Mouse (Mus musculus) 416B (cell line): ENCODE measurements at regions not wholly inside any gene's neighbourhood (a gene's known extent, or its start where the extent isn't known, plus 50 kb on each side); places are given as distances from the start of the nearest gene placed in this dataset.

ENCODE experiments used
- DNase-seq: peaks from one replicate; pipeline ENCODE4 v3.0.0; 2011; ENCODE audit warnings: low read depth

GRCm38 (mm10) chr9:61175381-61175780 lies 196.8 kb upstream of the Tle3 start:
- no peak for DNase-seq

DNA sequence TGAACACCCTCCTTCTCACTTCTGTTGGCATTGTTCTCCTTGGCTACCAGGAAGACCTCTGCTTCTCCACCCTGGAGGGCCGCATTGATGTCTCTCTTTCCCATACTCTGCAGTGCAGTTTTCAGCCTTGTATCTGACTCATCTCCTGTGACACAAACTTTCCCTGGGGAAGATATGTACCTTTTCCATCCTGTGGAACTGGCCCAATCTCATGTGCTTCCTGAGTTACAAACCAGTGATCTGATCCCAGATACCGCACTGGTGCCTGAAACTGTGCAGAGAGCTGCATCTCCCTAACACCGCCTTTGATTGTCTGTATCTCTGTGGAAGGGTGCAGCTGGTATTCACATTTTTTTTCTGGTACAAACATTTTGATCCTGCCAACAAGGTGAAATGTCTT lies 195.3 kb upstream of the Tle3 start:
- no peak for DNase-seq

DNA sequence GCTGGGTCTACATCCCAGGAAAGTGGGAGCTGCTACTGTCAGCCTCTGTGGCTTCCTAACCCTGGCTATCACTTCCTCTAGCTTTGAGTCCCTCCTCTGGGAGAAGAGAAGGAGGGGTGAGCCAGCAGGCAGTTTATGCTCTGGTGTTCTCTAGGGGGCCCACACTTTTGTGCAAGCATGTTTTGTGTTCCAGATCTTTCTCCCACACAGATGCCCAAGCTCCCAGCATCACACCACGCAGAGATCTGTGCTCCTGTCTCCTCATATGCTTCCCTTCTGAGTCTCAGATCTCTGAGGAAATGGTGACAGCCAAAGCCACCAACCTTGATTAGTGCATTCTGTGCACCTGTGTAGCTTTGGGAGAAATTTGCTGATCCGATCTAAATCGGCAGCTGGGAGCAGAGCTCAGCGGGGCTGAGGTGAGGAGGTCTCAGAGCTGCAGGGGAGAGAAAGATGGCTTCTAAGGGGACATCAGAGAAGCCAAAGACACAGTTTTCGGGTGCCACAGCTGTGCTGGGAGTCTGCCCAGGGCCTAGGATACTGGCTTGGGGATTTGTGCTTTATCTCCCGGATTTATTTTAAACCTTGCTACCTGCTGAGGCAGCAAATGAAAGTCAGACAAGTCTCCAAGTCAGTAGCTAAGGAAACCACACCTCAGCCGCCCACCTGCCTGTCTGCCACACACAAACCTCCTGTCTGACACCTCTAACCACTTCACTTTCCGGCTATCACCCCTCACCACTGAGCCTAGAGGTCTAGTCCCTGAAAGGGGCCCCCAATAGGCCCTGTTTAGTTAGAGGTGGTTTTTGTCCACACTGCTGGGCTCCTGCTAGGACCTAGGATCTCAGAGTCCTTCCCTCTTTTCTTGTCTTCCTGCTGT lies 185.4 kb upstream of the Tle3 start:
- DNase-seq: no peak

- no peak for DNase-seq
Measured at GRCm38 (mm10) chr9:61187713-61188399, 184.3 kb upstream of the Tle3 start.

GRCm38 (mm10) chr9:61189295-61189694 lies 182.9 kb upstream of the Tle3 start:
- DNase-seq: no peak

DNA sequence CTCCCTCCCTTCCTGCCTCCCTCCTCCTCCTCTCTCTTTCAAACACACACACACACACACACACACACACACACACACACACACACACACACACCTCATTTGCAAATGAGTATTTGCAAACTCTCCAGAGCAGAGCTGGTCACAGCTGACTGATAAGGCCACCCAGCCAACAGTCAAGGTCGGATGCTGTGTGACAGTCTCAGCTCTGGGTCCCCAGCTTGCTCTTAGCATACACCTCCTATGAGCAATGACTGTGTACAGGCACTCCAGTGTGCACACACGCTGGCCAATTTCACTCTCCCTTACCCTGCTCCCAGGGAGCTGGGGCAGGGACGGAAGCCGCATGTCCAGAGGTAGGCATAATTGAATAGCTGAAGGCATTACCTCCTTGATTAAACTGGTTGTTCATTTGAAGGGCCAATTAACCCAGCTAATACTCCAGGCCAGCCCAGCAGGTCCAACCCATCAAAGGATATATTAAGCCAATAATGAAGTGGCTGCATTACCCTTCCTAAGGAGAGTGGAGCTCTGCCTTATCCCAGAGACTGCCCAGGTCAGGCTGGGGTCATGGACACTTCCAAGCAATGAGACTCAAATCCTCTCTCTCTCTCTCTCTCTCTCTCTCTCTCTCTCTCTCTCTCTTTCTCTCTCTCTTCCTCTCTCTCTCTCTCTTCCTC lies 173.0 kb upstream of the Tle3 start:
- DNase-seq: no peak

DNA sequence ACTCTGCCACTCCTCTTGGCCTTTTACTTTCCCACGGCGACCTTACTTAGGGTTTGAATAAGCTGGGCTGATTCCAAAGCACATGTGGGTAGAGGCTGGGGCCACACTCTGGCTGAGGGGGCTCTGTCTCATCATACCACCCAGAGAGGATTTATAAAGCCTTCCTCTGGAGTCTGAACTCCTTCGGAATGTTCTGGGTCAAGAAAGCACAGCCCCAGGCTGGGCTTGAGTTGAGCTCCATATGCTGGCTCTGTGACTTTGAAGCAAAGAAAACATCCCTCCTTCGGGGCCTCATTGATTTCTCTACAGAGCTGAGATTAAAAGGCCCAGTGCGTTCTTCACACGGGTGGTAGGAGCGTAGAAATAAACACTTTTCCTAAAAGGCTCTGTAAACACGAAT lies 172.3 kb upstream of the Tle3 start:
- no peak for DNase-seq

GRCm38 (mm10) chr9:61200295-61200955 lies 171.7 kb upstream of the Tle3 start:
- DNase-seq: peak; percentile 7

DNA sequence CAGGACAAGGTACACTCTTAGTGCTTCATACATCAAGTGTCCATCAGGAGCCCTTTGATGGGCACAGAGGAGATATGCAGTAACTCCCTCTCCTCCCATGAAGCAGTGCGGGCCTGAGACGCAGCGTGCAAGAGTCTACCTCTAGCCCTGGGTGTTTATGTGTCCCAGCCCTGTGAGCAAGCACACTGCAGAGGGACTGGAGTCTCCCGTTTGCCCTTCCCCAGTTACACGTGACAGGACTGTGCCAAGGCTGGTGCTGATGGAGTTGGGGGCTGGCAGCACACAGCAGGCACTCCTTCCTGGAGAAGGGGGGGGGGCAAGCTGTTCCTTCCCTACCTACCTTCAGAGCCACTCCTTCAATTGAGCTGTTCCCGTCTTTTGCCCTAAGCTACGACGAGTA lies 167.1 kb upstream of the Tle3 start:
- no peak for DNase-seq

DNA sequence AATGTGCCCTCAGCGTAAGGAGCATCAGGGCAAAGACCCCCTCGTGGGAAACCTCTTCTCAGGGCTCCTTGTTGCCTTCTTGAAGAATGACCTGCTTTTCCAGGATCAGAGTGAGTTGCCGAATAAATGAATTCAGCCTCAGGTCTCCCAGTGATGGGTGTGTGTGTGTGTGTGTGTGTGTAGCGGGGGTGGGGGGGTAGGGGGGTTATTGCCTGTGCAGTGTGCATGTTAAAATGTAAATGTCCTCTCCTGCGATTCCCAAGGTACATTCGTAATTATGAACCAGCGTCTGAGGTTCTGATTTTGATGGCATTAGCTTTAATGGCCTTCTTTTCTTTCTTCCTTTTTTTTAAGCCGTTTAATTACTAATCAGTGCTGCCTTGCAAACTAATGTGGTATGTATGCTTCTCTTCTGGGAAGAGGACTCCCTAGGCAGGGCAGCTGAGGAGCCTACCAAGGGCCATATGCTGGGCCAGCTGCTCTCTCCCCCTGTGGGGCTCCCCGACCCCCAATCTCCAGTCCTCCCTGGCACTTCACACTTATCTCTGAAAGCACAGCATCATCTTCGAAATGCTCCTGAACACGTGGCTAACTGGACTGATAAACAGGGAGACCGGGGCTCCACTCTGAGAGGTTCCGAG lies 165.3 kb upstream of the Tle3 start:
- DNase-seq: no peak

DNA sequence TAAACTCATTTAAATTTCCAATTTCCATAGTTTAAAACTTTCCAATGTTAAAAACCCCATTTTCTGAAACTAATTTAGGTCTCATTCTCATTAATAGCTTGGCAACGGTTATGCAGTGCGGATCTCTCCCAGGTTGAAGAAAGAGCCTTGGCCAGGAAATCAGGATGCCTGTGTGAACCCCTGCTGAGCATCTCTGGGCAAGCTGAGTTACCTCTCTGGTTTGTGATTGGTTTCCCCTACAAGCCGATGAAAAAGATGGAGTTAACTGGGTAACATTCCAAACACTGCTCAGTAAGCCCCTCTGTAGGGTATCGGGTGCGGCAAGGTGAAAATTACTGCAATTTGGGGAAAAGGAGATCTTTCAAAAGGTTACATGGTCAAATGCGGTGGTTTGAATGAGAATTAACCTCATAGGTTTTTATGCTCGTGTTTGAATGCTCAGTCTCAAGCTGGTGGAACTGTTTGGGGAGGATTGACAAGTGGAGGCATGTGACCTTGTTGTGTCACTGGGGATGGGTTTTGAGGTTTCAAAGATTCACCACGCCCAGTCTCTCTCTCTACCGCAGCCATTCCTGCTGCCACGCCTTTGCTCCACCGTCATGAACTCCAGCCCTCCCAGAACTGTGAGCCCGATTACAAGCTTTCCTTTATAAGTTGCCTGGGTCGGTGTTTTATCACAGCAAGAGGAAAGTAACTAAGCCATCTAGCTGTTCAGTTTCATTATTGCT lies 164.6 kb upstream of the Tle3 start:
- DNase-seq: no peak

- no peak for DNase-seq
Measured at GRCm38 (mm10) chr9:61211627-61212026, 160.5 kb upstream of the Tle3 start.

DNA sequence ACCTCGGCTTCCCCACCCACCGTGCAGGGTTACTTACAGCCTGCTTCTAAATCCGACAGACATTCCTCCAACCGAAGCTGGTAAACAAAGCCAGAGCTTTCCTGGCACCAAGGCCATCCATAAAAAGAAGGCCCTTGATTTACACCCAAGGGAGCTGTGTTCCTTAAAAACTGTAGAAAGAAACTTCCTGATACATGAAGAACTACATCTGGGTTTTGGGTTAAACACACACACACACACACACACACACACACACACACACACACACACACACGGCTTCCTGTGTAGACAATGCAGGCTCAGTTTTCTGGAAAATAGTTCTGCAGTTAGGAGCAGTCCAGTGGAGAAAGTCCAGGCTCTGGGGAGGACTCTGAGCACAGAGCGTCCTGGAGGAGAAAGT lies 157.2 kb upstream of the Tle3 start:
- no peak for DNase-seq

DNA sequence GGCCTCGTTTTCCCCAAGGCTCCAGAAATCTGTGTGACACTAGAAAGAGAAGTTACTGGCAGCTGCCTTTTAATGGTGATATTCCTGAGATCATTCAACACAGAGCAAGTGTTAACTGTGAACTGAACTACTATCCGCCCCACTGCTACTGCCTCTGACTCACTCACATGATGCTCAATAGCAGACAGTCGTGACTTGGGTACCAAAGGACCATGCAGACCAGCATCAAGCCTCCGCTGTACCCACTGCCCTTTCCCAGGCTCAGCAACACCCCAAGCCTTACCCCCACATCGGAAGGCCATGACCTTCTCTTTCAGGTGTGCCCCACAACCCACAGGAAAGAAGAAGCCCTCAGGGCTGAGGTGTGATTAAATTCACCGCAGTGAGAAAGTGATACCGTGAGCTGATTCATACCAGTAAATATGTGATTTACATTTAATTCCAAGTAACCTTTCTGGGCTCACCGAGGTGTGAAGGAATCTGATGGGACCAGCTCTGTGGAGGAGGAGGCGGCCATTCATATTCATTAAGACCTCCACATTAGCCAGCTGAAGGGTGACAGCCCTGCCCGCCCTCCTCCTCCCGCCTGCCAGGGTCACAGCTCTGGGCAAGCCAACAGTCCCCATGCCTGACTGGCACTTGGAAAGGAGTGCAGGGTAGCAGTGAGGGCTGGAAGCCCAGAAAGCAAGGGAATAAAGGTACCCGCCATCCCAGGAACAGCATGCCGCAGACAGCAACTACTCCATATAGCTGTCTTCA lies 156.0 kb upstream of the Tle3 start:
- DNase-seq: no peak

DNA sequence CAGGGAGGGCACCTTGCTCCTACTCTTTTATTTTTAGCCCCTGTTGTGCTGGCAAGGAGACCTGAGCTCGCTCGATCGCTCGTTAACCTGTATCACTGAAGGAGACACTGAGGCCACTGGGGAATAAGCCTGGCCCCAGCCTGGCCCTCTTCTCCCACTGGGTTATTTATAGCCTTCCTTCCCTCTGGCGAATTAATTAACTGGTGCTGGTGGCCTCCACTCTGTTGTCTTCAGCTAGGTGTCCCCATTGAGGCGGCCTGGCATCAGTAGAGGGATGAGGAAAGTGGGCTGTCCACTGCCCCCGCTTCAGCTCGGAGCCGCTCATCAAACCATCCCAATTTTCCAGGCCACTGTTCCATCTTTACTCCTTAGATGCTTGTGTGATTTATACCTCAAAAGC lies 152.1 kb upstream of the Tle3 start:
- no peak for DNase-seq

- DNase-seq: no peak
Measured at GRCm38 (mm10) chr9:61222212-61223003, 149.8 kb upstream of the Tle3 start.

DNA sequence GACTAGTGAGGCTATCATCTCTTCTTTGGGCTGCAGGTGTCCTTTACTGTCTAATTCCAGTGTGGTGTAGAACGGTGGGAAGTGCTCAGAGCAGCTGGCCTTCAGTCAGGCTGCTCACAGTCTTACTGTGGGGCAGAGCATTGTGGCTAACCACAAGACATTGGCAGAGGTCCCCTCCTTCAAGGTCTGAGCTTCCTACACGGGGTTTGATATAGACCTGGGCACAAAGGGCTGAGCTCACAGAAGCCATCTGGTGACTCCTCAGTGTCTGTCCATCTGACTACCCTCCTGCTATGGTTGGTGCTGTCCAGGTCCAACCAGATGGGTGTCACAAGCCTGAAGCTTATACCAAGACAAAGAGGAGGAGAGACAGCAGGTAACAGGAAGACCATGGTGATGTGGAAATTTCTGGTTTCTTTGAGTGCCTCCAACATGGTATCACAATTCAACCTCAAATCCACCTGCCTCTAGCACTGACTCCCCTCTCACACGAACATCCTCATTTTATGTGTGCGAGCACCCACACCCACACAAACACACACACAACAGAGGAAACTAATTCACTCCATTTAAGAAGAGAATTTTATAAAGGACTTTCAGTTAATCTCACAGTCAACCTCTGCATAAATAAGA lies 147.0 kb upstream of the Tle3 start:
- peak; percentile 77 for DNase-seq

DNA sequence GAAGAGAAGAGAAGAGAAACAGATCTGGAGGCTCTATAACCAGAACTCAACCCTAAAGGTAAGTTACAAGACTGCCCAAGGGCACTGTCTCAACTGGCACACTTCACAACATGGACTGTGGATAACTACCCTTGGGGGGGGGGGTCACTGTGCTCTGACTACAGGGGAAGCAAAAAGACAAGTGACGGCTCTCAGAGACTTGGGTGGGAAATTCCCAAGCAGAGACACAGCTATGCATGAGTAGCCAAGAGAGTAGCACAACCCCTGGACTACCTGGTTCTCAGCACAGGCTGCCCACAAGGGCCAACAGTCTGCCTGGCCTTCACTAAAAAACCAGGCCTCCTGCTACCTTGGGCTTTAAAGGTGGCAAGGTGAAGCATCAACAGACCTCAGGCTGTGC lies 146.3 kb upstream of the Tle3 start:
- no peak for DNase-seq
